Mouse (Mus musculus): Measurements from ENCODE around the gene Xlr5a. TPM values are rescaled to one million over a fixed set of nuclear protein-coding genes. Genes with fewer than 3 reads are reported as not detected.
"Not testable (repeated sequence)": the region's sequence is repeated elsewhere in the genome, so short reads cannot be mapped to it uniquely, and the experiment has no call there.

The Xlr5a gene
- polyA plus RNA-seq (2015; fragmentation: Nextera tagmentation; extraction: Ambion mirVana) = not detected in 2 replicates

DNA sequence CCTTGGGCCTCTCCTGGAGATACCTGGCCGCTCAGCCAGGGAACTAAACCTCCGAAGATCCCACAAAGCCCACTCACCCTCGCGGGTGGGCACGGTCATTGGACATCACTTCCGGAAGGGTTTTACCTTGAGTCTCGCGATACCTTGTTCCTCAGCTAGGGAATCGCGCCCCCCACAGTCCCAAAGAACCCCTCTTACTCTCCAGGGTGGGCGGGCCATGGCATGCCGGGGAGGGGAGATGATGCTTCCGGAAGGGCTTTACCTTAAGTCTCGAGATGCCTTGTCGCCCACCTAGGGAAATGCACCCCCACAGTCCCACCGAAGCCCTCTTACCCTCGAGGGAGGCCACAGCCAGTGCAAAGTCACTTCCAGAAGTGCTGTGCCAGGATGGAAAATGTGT is at the start of gene Xlr5a, which contains the start of gene Xlr5c:
TSS of gene Xlr5a (minus strand) at position 101 of the 400 bp plus-strand sequence.
TSS of gene Xlr5c (minus strand) at position 101 of the 400 bp plus-strand sequence.
- H3K27me3 ChIP-seq (ENCODE audit: insufficient read depth, low read length) = not testable (repeated sequence)

DNA sequence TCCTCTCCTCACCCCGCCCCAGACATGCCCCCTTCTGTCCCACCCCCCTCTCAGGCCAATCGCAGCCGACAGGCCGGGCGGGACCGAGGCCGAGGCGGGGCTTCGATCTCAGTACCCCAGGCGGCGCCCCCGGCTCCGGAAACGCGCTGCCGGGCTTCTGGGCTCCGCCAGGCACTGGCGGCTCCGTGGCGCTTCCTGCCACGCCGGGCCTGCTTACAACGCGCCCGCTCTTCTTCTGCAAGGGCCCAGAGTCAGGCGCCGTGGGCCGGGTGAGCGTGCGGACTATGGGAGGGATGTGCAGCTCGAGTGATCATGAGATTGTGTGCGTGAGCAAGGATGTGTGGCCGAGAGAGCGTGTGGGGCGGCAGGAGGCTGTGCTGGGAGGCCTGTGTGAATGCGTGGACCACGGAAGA is 49.7 kb upstream of the Xlr5a start, which contains the start of gene Zfp275:
TSS of gene Zfp275 (plus strand) at position 139 of the 413 bp plus-strand sequence.
- WGBS (ENCODE audit: insufficient replicate concordance) = 22% methylated on average over 37 of the region's 37 CpGs
- no peaks in the 10 kb centered on the region for H3K36me3 ChIP-seq (replicated peaks; ENCODE audit: insufficient read depth, low read length)
- no peak for TF ChIP-seq EP300 (IDR thresholded peaks at IDR 0.05; ENCODE audit: low read depth)
- no peak for TF ChIP-seq CTCF (IDR thresholded peaks at IDR 0.05; ENCODE audit: low read depth)

More for the DNA sequence above, at the start of gene Xlr5a, which contains the start of gene Xlr5c:
- not testable (repeated sequence) for DNase-seq; H3K9ac ChIP-seq (replicated peaks); H3K4me2 ChIP-seq (ENCODE audit: low read depth, low read length); H3K27ac ChIP-seq (ENCODE audit: low read depth); H3K4me3 ChIP-seq (ENCODE audit: low read depth, low read length); H3K4me1 ChIP-seq (ENCODE audit: insufficient read depth); H3K9me3 ChIP-seq (ENCODE audit: low read length); H3K36me3 ChIP-seq (replicated peaks; ENCODE audit: insufficient read depth, low read length); ATAC-seq
- 84% methylated on average over 15 of the region's 17 CpGs for WGBS (ENCODE audit: insufficient replicate concordance)

DNA sequence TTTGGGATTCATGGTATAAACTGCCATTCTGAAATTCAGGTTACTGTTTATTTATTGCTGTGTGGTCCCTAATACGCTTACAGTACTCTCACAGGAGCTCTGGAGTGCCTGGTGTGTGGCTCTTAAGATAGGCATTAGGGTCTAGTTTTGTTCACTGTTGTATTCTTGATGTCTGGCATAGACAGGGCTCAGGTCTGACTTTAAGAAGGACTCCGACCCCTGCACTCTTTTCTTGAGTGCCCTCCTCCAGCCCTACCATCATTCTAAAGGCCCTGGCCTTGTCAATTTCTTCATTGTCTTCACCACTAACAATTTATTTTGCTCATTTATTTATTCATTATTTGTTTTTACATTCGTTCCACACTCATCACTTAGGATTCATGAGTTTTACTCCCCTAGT is 49.3 kb upstream of the Xlr5a start:
- Histone ChIP-seq H3K27me3 (ENCODE audit: insufficient read depth, low read length) (no peaks in the 10 kb centered on the region), H3K9me3 (ENCODE audit: low read length) (no peaks in the 10 kb centered on the region), H3K9ac (replicated peaks) (no peak overlapping the region; the same call in 1 of the 2 replicates), H3K4me1 (ENCODE audit: insufficient read depth) (no peaks in the 10 kb centered on the region), H3K4me3 (ENCODE audit: low read depth, low read length) (peak overlapping the region; percentile 59; the same call in 1 of the 2 replicates), H3K4me2 (ENCODE audit: low read depth, low read length) (peak overlapping the region; percentile 72; the same call in 1 of the 2 replicates), H3K36me3 (replicated peaks; ENCODE audit: insufficient read depth, low read length) (no peaks in the 10 kb centered on the region), H3K27ac (ENCODE audit: low read depth) (peak overlapping the region; percentile 29; the same call in 1 of the 2 replicates)
- ATAC-seq = no peak
- no peak for TF ChIP-seq CTCF (IDR thresholded peaks at IDR 0.05; ENCODE audit: low read depth)
- TF ChIP-seq EP300 (IDR thresholded peaks at IDR 0.05; ENCODE audit: low read depth) = no peak
- 31% methylated on average over 3 of the region's 3 CpGs for WGBS (ENCODE audit: insufficient replicate concordance)
- no peak for DNase-seq

More for the DNA sequence above, 49.7 kb upstream of the Xlr5a start, which contains the start of gene Zfp275:
- Histone ChIP-seq H3K9ac (replicated peaks) (peak within 1 kb of the TSS; percentile 66), H3K4me2 (ENCODE audit: low read depth, low read length) (peak within 1 kb of the TSS; percentile 72), H3K4me3 (ENCODE audit: low read depth, low read length) (peak within 1 kb of the TSS; percentile 59), H3K4me1 (ENCODE audit: insufficient read depth) (no peaks in the 10 kb centered on the region), H3K27me3 (ENCODE audit: insufficient read depth, low read length) (no peaks in the 10 kb centered on the region), H3K9me3 (ENCODE audit: low read length) (no peaks in the 10 kb centered on the region), H3K27ac (ENCODE audit: low read depth) (peak within 1 kb of the TSS; percentile 76)
- peak; percentile 78 for DNase-seq
- peak; percentile 93 for ATAC-seq

DNA sequence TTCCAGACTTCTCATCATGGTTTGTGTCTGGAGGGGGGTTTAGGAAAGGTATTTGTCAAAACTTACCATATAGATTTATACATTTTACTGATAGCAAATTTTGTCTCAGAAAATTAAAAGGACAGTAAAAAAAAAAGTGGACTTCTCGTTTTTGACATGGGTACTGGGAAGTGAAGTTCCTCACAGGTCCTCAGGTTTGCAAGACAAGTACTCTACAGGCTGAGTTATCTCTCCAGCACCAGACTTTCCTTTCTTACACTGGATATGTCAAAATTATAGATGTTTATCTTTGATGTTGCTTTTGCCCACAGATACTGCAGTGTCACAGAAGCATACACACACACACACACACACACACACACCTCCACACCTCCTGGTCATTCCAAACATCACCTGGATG is 48.7 kb upstream of the Xlr5a start:
- 30% methylated on average over 1 of the region's 1 CpGs for WGBS (ENCODE audit: insufficient replicate concordance)
- no peaks in the 10 kb centered on the region for H3K9me3 ChIP-seq (ENCODE audit: low read length)
- no peak overlapping the region for H3K4me2 ChIP-seq (ENCODE audit: low read depth, low read length)
- no peak overlapping the region for H3K27ac ChIP-seq (ENCODE audit: low read depth)
- no peak overlapping the region for H3K9ac ChIP-seq (replicated peaks)
- H3K36me3 ChIP-seq (replicated peaks; ENCODE audit: insufficient read depth, low read length) = no peaks in the 10 kb centered on the region
- H3K27me3 ChIP-seq (ENCODE audit: insufficient read depth, low read length) = no peaks in the 10 kb centered on the region
- TF ChIP-seq CTCF (IDR thresholded peaks at IDR 0.05; ENCODE audit: low read depth) = no peak
- TF ChIP-seq EP300 (IDR thresholded peaks at IDR 0.05; ENCODE audit: low read depth) = no peak
- H3K4me1 ChIP-seq (ENCODE audit: insufficient read depth) = no peaks in the 10 kb centered on the region
- no peak for ATAC-seq
- no peak overlapping the region for H3K4me3 ChIP-seq (ENCODE audit: low read depth, low read length)
- DNase-seq = no peak

DNA sequence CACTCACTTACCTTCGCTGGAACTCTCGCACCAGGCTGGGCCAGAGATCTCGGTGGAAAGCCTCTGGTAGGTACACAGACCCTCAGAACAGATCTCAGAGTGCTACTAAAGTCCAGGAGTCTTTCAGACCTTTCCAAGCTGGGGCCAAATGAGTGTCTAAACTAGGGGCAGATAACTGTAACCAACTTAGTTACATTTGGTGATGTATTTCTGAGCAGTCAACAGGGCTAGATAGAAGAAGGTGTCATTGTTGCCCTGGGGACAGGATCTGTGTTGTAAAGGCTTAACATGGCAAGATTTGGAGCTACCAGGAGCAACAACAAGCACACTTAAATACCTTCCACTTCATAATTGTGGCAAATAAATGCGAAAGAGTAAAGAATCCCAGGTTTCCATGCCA is 44.0 kb upstream of the Xlr5a start, which contains the start of gene Gm45015:
TSS of gene Gm45015 (minus strand) at position 101 of the 400 bp plus-strand sequence.
- no peaks in the 10 kb centered on the region for H3K27me3 ChIP-seq (ENCODE audit: insufficient read depth, low read length)
- TF ChIP-seq EP300 (IDR thresholded peaks at IDR 0.05; ENCODE audit: low read depth) (no peak), CTCF (IDR thresholded peaks at IDR 0.05; ENCODE audit: low read depth) (no peak)
- 78% methylated on average over 4 of the region's 4 CpGs for WGBS (ENCODE audit: insufficient replicate concordance)

DNA sequence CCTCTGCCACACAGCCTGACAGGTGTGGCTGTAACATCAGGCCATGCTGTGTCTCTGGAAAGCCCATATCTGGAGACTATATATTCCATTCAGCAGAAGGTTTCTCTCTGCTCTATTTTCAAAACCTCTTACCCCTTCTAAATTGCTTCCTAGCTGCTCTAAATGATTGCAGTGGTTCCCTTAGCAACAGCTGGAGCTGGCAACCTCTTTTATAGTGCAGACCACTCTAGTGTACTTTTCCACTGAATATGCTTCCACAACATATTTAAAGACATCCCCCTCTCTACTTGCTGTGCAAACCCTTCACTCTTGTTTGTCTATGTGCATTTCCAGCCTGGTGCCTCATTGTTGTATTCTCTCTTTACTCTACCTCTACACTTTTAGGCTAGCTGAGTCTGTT is 40.8 kb upstream of the Xlr5a start:
- H3K9ac ChIP-seq (replicated peaks) = no peak overlapping the region
- no peak overlapping the region for H3K4me3 ChIP-seq (ENCODE audit: low read depth, low read length)
- no peak for DNase-seq
- no peak for ATAC-seq
- H3K27me3 ChIP-seq (ENCODE audit: insufficient read depth, low read length) = no peaks in the 10 kb centered on the region
- no peaks in the 10 kb centered on the region for H3K9me3 ChIP-seq (ENCODE audit: low read length)
- no peak overlapping the region for H3K27ac ChIP-seq (ENCODE audit: low read depth)
- H3K4me1 ChIP-seq (ENCODE audit: insufficient read depth) = no peaks in the 10 kb centered on the region
- no peak overlapping the region for H3K4me2 ChIP-seq (ENCODE audit: low read depth, low read length)
- no peaks in the 10 kb centered on the region for H3K36me3 ChIP-seq (replicated peaks; ENCODE audit: insufficient read depth, low read length)
- no peak for TF ChIP-seq CTCF (IDR thresholded peaks at IDR 0.05; ENCODE audit: low read depth)
- TF ChIP-seq EP300 (IDR thresholded peaks at IDR 0.05; ENCODE audit: low read depth) = no peak

More for the DNA sequence above, 44.0 kb upstream of the Xlr5a start, which contains the start of gene Gm45015:
- DNase-seq (no peak), ATAC-seq (no peak)
- Histone ChIP-seq H3K9me3 (ENCODE audit: low read length) (no peaks in the 10 kb centered on the region), H3K36me3 (replicated peaks; ENCODE audit: insufficient read depth, low read length) (no peaks in the 10 kb centered on the region), H3K27ac (ENCODE audit: low read depth) (no peak within 1 kb of the TSS), H3K9ac (replicated peaks) (no peak within 1 kb of the TSS), H3K4me1 (ENCODE audit: insufficient read depth) (no peaks in the 10 kb centered on the region), H3K4me3 (ENCODE audit: low read depth, low read length) (no peak within 1 kb of the TSS), H3K4me2 (ENCODE audit: low read depth, low read length) (no peak within 1 kb of the TSS)
